Mouse (Mus musculus) spleen, adult 2 months (tissue): ENCODE data around the gene Vsig8.

Experiments
- CTCF ChIP-seq: fragments of 200-500 bp; IDR thresholded peaks from 2 replicates; pipeline ENCODE4 v1.5.1; 2011; ENCODE audit warnings: mild to moderate bottlenecking, inconsistent platforms; ENCODE audit not compliant: insufficient read depth, insufficient read length, insufficient replicate concordance; ENCODE audit errors: extremely low read depth
- POLR2A ChIP-seq: fragments of 200-500 bp; IDR thresholded peaks from 2 replicates; pipeline ENCODE4 v1.6.1; 2011; ENCODE audit warnings: low read depth, low read length, inconsistent platforms

- TF ChIP-seq CTCF (no peak), POLR2A (no peak)
Observed at GRCm38 (mm10) chr1:172549717-172550116, 6.0 kb upstream of the Vsig8 start.
